Mouse (Mus musculus): Measurements from ENCODE around the gene Hk1. TPM values are rescaled to one million over a fixed set of nuclear protein-coding genes. Genes with fewer than 3 reads are reported as not detected.

Gene Hk1
- polyA plus RNA-seq, 1 experiment from 2014 or later = 34.0 TPM

- no peak overlapping the region for H3K27ac ChIP-seq
- H3K4me1 ChIP-seq (replicated peaks) = peaks cover 14% of the 10 kb centered on the region
- 81% methylated on average over 11 of the region's 11 CpGs for WGBS
- H3K4me3 ChIP-seq = no peak overlapping the region
- H3K9me3 ChIP-seq = no peaks in the 10 kb centered on the region
- DNase-seq (ENCODE audit: low spot score) = no peak
- H3K27me3 ChIP-seq (ENCODE audit: insufficient read depth, poor library complexity, severe bottlenecking) = no peaks in the 10 kb centered on the region
- H3K36me3 ChIP-seq = peaks cover 10% of the 10 kb centered on the region; the same call in 1 of the 2 replicates
Observed at GRCm38 (mm10) chr10:62308896-62309491, 70.7 kb downstream of the Hk1 start.

DNA sequence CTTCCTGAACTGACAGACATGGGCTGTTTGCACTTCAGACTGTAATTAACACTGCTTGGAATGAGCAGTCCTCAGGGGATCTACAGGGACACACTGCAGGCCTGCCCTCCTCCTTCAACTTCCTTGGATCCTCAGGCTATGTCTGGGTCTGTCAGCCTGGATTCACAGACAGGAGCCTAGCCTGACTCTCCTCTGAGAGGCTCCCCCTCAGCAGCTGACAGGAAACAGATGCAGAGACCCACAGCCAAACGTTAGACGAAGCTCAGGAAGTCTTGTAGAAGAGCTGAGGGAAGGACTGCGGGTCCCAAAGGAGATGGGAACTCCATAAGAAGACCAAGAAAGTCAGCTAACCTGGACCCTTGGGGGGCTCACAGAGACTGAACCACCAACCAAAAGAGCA lies 73.2 kb downstream of the Hk1 start:
- 51% methylated on average over 3 of the region's 3 CpGs for WGBS
- peaks cover 3% of the 10 kb centered on the region for H3K4me1 ChIP-seq (replicated peaks)
- no peak for DNase-seq (ENCODE audit: low spot score)

GRCm38 (mm10) chr10:62305090-62305489 lies 74.6 kb downstream of the Hk1 start:
- 85% methylated on average over 6 of the region's 6 CpGs for WGBS
- H3K4me1 ChIP-seq (replicated peaks) = no peaks in the 10 kb centered on the region
- no peak overlapping the region for H3K4me3 ChIP-seq
- no peaks in the 10 kb centered on the region for H3K9me3 ChIP-seq
- H3K27me3 ChIP-seq (ENCODE audit: insufficient read depth, poor library complexity, severe bottlenecking) = no peaks in the 10 kb centered on the region
- H3K36me3 ChIP-seq = peaks cover 11% of the 10 kb centered on the region; the same call in 1 of the 2 replicates
- no peak for DNase-seq (ENCODE audit: low spot score)
- H3K27ac ChIP-seq = no peak overlapping the region

More for the DNA sequence above, 73.2 kb downstream of the Hk1 start:
- Histone ChIP-seq H3K27me3 (ENCODE audit: insufficient read depth, poor library complexity, severe bottlenecking) (no peaks in the 10 kb centered on the region), H3K4me3 (no peak overlapping the region), H3K36me3 (peaks cover 11% of the 10 kb centered on the region; the same call in 1 of the 2 replicates), H3K27ac (no peak overlapping the region), H3K9me3 (no peaks in the 10 kb centered on the region)

GRCm38 (mm10) chr10:62300006-62300827 lies 79.5 kb downstream of the Hk1 start:
- Histone ChIP-seq H3K4me3 (no peak overlapping the region), H3K9me3 (no peaks in the 10 kb centered on the region), H3K27me3 (ENCODE audit: insufficient read depth, poor library complexity, severe bottlenecking) (no peaks in the 10 kb centered on the region), H3K36me3 (0 out of 2 replicates have a peak, but pooled peaks cover 7% of the 10 kb centered on the region), H3K4me1 (replicated peaks) (peaks cover 13% of the 10 kb centered on the region), H3K27ac (no peak overlapping the region)
- WGBS = 88% methylated on average over 23 of the region's 23 CpGs
- no peak for DNase-seq (ENCODE audit: low spot score)

- no peak for DNase-seq (ENCODE audit: low spot score)
- Histone ChIP-seq H3K9me3 (no peaks in the 10 kb centered on the region), H3K4me3 (no peak overlapping the region), H3K27ac (peak overlapping the region; percentile 12; the same call in 1 of the 2 replicates), H3K27me3 (ENCODE audit: insufficient read depth, poor library complexity, severe bottlenecking) (no peaks in the 10 kb centered on the region), H3K4me1 (replicated peaks) (peaks cover 13% of the 10 kb centered on the region), H3K36me3 (peaks cover 11% of the 10 kb centered on the region; the same call in 1 of the 2 replicates)
- 67% methylated on average over 24 of the region's 26 CpGs for WGBS
Observed at GRCm38 (mm10) chr10:62296086-62296872, 83.4 kb downstream of the Hk1 start.

- no peak overlapping the region for H3K4me3 ChIP-seq
- WGBS = 88% methylated on average over 4 of the region's 4 CpGs
- peaks cover 18% of the 10 kb centered on the region for H3K36me3 ChIP-seq
- no peaks in the 10 kb centered on the region for H3K9me3 ChIP-seq
- H3K4me1 ChIP-seq (replicated peaks) = peaks cover 13% of the 10 kb centered on the region
- no peak overlapping the region for H3K27ac ChIP-seq
- no peak for DNase-seq (ENCODE audit: low spot score)
- H3K27me3 ChIP-seq (ENCODE audit: insufficient read depth, poor library complexity, severe bottlenecking) = no peaks in the 10 kb centered on the region
Observed at GRCm38 (mm10) chr10:62294112-62294511, 85.6 kb downstream of the Hk1 start.

- Histone ChIP-seq H3K4me3 (no peak overlapping the region), H3K36me3 (peaks cover 38% of the 10 kb centered on the region), H3K4me1 (replicated peaks) (0 out of 2 replicates have a peak, but pooled peaks cover 4% of the 10 kb centered on the region), H3K27ac (no peak overlapping the region), H3K9me3 (no peaks in the 10 kb centered on the region), H3K27me3 (ENCODE audit: insufficient read depth, poor library complexity, severe bottlenecking) (no peaks in the 10 kb centered on the region)
- no peak for DNase-seq (ENCODE audit: low spot score)
- WGBS = 83% methylated on average over 6 of the region's 6 CpGs
Observed at GRCm38 (mm10) chr10:62287460-62288124, 92.1 kb downstream of the Hk1 start.

GRCm38 (mm10) chr10:62283206-62283792 lies 96.4 kb downstream of the Hk1 start:
- no peak overlapping the region for H3K27ac ChIP-seq
- DNase-seq (ENCODE audit: low spot score) = no peak
- H3K36me3 ChIP-seq = peaks cover 53% of the 10 kb centered on the region
- H3K4me1 ChIP-seq (replicated peaks) = 0 out of 2 replicates have a peak, but pooled peaks cover 4% of the 10 kb centered on the region
- 86% methylated on average over 4 of the region's 4 CpGs for WGBS
- H3K27me3 ChIP-seq (ENCODE audit: insufficient read depth, poor library complexity, severe bottlenecking) = no peaks in the 10 kb centered on the region
- no peaks in the 10 kb centered on the region for H3K9me3 ChIP-seq
- no peak overlapping the region for H3K4me3 ChIP-seq

- WGBS = 48% methylated on average over 9 of the region's 9 CpGs
- no peaks in the 10 kb centered on the region for H3K9me3 ChIP-seq
- H3K36me3 ChIP-seq = peaks cover 53% of the 10 kb centered on the region
- H3K27me3 ChIP-seq (ENCODE audit: insufficient read depth, poor library complexity, severe bottlenecking) = no peaks in the 10 kb centered on the region
- H3K27ac ChIP-seq = no peak overlapping the region
- no peak for DNase-seq (ENCODE audit: low spot score)
- H3K4me1 ChIP-seq (replicated peaks) = 0 out of 2 replicates have a peak, but pooled peaks cover 4% of the 10 kb centered on the region
- no peak overlapping the region for H3K4me3 ChIP-seq
Observed at GRCm38 (mm10) chr10:62282782-62283181, 96.9 kb downstream of the Hk1 start.

- peaks cover 38% of the 10 kb centered on the region for H3K36me3 ChIP-seq
- H3K9me3 ChIP-seq = no peaks in the 10 kb centered on the region
- 87% methylated on average over 4 of the region's 4 CpGs for WGBS
- no peak overlapping the region for H3K4me3 ChIP-seq
- DNase-seq (ENCODE audit: low spot score) = no peak
- no peak overlapping the region for H3K27ac ChIP-seq
- no peaks in the 10 kb centered on the region for H3K27me3 ChIP-seq (ENCODE audit: insufficient read depth, poor library complexity, severe bottlenecking)
- H3K4me1 ChIP-seq (replicated peaks) = 0 out of 2 replicates have a peak, but pooled peaks cover 4% of the 10 kb centered on the region
Observed at GRCm38 (mm10) chr10:62279671-62280070, 100.0 kb downstream of the Hk1 start.

- H3K36me3 ChIP-seq = peaks cover 38% of the 10 kb centered on the region
- no peaks in the 10 kb centered on the region for H3K9me3 ChIP-seq
- WGBS = 71% methylated on average over 3 of the region's 3 CpGs
- H3K27me3 ChIP-seq (ENCODE audit: insufficient read depth, poor library complexity, severe bottlenecking) = no peaks in the 10 kb centered on the region
- no peak overlapping the region for H3K27ac ChIP-seq
- DNase-seq (ENCODE audit: low spot score) = no peak
- H3K4me1 ChIP-seq (replicated peaks) = 0 out of 2 replicates have a peak, but pooled peaks cover 4% of the 10 kb centered on the region
- H3K4me3 ChIP-seq = no peak overlapping the region
Observed at GRCm38 (mm10) chr10:62279066-62279465, 100.6 kb downstream of the Hk1 start.
